Mouse (Mus musculus): Measurements from ENCODE around the gene Itgb8. TPM values are rescaled to one million over a fixed set of nuclear protein-coding genes. Genes with fewer than 3 reads are reported as not detected.

The Itgb8 gene
- polyA plus RNA-seq, 1 experiment from 2014 or later, result 0.04 TPM

DNA sequence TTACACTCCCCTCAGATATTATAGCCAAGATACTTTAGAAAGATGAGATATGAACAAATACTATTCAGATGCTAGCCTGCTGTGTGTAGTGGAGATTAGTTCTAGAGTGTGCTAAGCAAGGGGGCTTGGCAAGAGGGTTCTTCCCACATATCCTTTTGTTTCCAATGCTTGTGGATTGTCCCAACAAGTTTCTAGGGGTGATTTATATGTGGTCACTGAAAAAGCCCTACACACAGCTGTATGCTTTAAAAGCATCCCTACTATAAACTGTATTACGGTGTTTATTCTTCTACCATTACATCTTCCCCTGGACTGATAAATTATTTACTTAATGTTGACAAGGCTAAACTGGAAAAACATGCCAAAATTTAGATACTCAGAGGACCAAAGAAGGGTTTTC is 92.6 kb downstream of the Itgb8 start:
- WGBS (ENCODE audit: missing documents), result 92% methylated on average over 1 of the region's 1 CpGs
- Histone ChIP-seq H3K79me2 (ENCODE audit: inconsistent target) (no peaks in the 10 kb centered on the region), H3K36me3 (ENCODE audit: inconsistent target) (no peaks in the 10 kb centered on the region), H3K4me3 (ENCODE audit: inconsistent target) (no peak overlapping the region), H3K27ac (no peak overlapping the region)

GRCm38 (mm10) chr12:119137946-119138345 is 100.7 kb downstream of the Itgb8 start:
- no peaks in the 10 kb centered on the region for H3K36me3 ChIP-seq (ENCODE audit: inconsistent target)
- H3K79me2 ChIP-seq (ENCODE audit: inconsistent target), result no peaks in the 10 kb centered on the region
- no peak overlapping the region for H3K27ac ChIP-seq
- 100% methylated on average over 1 of the region's 1 CpGs for WGBS (ENCODE audit: missing documents)
- H3K4me3 ChIP-seq (ENCODE audit: inconsistent target), result no peak overlapping the region

DNA sequence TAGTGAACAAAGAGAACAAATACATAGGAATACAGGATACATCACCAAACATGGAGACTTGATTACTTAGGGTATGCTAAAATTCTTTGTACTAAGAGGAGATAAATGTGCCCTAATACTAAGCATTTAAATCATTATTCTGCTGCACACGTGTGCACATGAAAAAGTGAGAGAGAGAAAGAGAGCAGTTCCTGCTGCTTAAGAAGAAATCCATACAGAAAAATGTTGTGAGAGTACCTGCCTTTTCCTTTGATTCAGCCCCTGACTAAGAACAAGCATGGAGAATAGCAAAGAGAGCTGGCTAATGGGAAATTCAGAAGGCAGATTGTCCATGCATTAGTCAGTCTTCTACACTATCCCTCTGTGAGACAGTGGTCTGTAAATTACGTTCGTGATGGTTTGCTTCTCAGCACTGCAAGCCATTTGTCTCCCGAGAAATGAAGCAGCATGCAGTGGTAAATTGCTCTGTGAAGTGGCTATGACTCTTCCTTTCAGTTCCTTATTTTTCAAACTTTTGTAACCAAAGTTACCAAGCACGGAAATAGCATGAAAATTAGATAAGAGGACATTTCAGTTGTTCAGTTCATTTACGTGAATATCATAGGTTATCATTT is 125.0 kb downstream of the Itgb8 start:
- Histone ChIP-seq H3K27ac (0 out of 2 replicates have a peak overlapping the region, but pooled peaks have one; percentile 22), H3K4me3 (ENCODE audit: inconsistent target) (no peak overlapping the region), H3K36me3 (ENCODE audit: inconsistent target) (no peaks in the 10 kb centered on the region), H3K79me2 (ENCODE audit: inconsistent target) (no peaks in the 10 kb centered on the region)
- WGBS (ENCODE audit: missing documents), result 4% methylated on average over 6 of the region's 6 CpGs

DNA sequence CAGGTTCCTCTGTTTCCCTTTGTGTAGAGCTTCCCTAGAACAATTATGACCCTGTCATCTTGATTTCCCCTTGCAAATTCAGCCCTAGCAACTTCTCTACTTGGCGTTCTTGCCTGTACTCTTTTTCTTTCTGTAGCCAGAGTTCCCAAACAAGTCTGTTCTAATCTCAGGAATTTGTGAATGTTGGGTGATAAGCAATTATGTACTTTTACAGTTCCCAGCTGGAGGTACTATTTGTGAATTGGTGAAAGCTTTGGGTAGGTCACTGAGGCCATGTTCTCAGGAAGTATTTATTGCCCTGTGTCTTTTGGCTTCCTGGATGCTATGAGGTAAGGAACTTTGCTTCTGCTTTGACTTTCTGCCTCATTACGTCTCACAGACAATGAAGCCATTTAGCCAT is 128.5 kb downstream of the Itgb8 start:
- H3K4me3 ChIP-seq (ENCODE audit: inconsistent target), result no peak overlapping the region
- WGBS (ENCODE audit: missing documents), result 77% methylated on average over 2 of the region's 2 CpGs
- no peaks in the 10 kb centered on the region for H3K36me3 ChIP-seq (ENCODE audit: inconsistent target)
- no peak overlapping the region for H3K27ac ChIP-seq
- H3K79me2 ChIP-seq (ENCODE audit: inconsistent target), result no peaks in the 10 kb centered on the region

Other genes starting within 250 kb of the Itgb8 start
- gene Macc1, start 75.5 kb upstream of the Itgb8 start, polyA plus RNA-seq (2018), result not detected in 3 replicates